Mouse (Mus musculus): Measurements from ENCODE around the gene 1700069L16Rik.

- TF ChIP-seq GATA1 (IDR thresholded peaks at IDR 0.05; ENCODE audit: low read length) = no peak
- TF ChIP-seq TAL1 (IDR thresholded peaks at IDR 0.05; ENCODE audit: low read length) = no peak
Observed at GRCm38 (mm10) chr5:113768806-113769205, 44.2 kb upstream of the 1700069L16Rik start.

All from erythroblast, embryonic 14.5 days (primary cell).